Mouse (Mus musculus) kidney, postnatal 4 days (tissue): ENCODE data around the gene A430089I19Rik.
"Not testable (repeated sequence)": the region's sequence is repeated elsewhere in the genome, so short reads cannot be mapped to it uniquely, and the experiment has no call there.

ENCODE experiments used
- DNase-seq, 2 experiments: peaks; one replicate each; pipeline ENCODE4 v3.0.0; 2021; ENCODE audit warnings: mixed read lengths in 2 of 2

The A430089I19Rik gene

GRCm38 (mm10) chr5:94306696-94307095 lies at the start of gene A430089I19Rik:
TSS of gene A430089I19Rik (minus strand) at chr5:94306796.
- DNase-seq: not testable (repeated sequence)

DNA sequence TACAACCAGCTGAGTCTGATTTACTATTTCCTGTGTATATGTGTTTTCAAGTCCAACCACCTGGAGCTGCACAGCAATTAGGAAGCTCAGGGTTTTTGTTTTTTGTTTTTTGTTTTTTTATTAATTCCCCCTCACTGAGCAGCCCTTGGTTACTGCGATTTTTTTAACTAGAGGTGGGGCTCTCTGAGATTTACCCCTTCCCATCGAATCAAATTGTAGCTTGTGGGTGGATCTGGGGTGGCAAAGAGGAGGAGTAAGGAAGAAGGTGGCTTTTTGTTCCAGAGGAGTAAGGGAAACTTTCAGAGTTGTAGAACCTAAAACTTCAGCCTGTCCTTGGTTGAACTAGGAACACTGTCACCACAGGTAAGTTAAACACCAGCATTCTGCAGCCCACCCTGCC lies 32.9 kb upstream of the A430089I19Rik start, which contains the start of gene AA792892:
Gene AA792892, plus strand, starts transcription at position 301 of the 400 bp plus-strand sequence.
- DNase-seq: not testable (repeated sequence)

- DNase-seq: not testable (repeated sequence)
Measured at GRCm38 (mm10) chr5:94314135-94314534, 7.5 kb upstream of the A430089I19Rik start, which contains the start of gene Gm6502. TSS of gene Gm6502 (plus strand) at chr5:94314435.
